Mouse (Mus musculus) mouse embryonic stem cell (cell line): ENCODE data around the gene Aaas.
"Not testable (repeated sequence)": the region's sequence is repeated elsewhere in the genome, so short reads cannot be mapped to it uniquely, and the experiment has no call there.

Experiments
- in situ Hi-C, 2 experiments: fragments of 300-500 bp; cut with MboI; formaldehyde crosslinking; loops; 1 replicate in 1 of 2; 3 replicates in 1 of 2; pipeline ENCODE4 v1.14.3; 2019 to 2020; ENCODE audit warnings: low sequenced_read_pairs in 2 of 2, low pct_unique_long_range_greater_than_20kb in 1 of 2, mixed read lengths in 1 of 2; ENCODE audit not compliant: unreplicated experiment in 1 of 2

Gene Aaas

DNA sequence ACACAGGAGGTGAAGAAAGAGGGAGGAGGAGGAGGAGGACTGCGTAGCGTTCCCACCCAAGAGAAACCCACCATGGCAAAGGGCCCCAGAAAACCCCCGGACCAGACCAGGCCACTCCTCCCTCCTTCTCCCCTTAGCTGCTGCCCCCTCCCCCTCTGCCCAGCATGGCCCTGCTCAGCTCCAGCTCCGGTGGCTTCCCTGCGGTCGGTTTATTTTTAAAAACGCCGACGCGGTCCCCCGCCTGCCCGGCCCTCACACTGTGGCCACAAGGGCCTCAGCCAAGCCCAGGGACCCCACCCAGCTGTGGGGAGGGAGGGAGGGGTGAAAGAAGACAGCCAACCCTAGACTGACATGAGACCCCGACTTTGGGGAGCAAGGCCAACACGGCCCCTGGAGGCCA, 12.1 kb upstream of the Aaas start:
- in situ Hi-C loops: no loop called here

DNA sequence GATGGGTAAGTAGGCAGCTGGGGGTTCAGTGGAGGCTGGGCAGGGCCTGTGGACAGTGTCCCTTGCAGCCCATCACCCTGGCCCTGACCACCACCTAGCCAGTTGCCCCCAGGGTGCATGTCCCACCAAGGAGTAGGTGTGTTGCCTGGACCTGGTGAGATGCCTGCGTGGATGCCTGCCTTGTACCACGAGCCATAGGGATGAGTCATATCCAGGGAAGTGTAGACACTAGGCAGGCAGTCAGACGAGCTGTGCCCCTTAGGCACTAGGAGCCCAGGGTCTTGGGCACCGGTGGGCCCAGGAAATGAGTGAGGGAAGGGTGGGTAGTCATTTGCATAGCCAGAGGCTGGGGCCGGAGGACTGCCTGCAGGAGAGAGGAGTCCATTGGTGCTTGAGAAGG, 8.3 kb upstream of the Aaas start:
- in situ Hi-C loops: no loop called here

DNA sequence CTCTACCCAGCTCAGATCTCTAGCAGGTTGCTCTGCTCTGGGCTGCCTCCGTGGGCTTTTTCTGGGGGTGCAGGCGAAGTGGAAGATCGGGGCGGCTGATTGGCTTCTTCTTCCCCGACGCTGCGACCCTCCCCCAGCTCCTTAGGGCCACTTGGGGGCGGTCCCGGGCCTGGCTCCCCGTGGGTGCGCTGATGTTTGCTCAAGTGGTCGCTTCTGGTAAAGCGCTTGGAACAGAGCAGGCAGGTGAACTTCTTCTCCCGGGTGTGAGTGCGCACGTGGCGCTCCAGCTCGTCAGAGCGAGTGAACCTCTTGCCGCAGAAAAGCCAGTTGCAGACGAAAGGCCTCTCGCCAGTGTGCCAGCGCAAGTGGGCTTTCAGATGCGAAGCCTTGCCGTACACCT, 7.6 kb upstream of the Aaas start:
- in situ Hi-C loops: no loop called here

DNA sequence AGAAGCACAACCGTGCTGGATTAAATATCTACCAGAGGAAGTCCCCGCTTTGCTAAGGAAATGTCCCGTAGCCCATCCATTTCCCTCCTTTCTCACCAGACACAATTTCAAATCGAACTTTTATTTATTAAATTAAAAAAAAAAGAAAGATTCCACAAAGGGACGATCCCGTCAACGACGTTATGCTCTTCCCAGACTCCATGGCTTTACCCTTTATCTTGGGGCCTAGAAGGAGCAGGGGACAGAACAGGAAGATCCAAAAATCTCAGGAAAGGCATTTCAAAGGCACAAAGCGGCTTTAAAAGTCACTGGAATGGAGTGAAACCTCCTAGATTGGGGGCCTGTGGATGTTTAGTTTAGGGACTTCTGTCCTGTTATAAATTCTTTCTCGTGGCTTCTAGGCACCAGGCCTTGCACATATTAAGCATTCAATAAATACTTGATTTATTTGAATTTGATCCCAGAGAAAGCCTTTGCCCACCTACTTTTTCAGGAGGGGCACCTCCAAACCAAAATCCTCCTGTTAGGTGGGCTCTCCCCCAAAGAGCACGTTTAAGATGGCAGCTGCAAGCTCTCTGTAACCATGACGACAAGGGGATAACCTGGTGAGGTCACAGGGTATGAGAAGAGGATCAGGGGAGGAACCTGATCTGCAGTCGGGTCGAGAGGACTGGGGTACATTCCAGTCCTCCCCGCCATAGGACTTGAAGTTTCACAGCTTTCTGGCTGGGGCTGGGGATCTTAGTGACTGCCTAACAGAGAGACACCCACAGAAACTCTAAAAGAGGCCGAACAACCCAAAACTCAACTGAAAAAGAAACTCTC, 6.1 kb upstream of the Aaas start:
- in situ Hi-C loops: no loop called here

GRCm38 (mm10) chr15:102355871-102356441, 5.4 kb upstream of the Aaas start:
- in situ Hi-C loops: no loop called here

DNA sequence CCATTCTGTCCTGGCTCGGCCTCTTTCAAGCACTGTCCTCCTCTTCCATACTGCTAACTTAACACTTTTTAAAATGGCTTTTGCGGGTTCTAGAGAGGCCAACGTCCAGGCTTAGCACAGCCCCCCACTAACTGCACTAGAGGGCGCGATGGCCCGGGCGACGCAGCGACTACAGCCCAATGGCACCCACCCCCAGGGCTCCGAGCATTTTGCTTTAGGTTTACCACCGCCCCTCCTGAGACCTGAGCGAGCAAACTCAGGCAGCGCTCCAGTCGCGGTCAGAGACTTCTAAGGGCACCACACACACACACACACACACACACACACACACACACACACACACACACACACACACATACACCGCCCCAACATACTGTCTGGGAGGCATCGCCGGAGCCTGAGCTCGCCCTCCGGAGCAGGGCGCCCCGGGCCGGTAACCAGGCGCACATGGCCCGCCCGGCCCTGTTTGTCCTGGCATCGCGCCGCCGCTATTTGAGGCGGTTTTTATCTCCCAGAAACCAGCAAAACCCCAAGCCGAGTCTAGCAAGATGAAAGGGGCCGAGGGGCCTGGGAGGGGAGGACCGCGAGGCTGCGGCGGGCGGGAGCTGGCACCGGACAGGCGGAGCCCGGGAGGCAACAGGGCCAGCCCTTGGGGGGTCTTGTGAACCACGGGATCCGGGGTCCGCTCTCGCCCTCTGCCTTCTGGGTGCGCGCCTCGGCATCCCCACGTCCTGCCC, 4.7 kb upstream of the Aaas start:
- in situ Hi-C loops: no loop called here

- in situ Hi-C loops: no loop called here
These were observed 3.4 kb upstream of the Aaas start for GRCm38 (mm10) chr15:102353986-102354385.

DNA sequence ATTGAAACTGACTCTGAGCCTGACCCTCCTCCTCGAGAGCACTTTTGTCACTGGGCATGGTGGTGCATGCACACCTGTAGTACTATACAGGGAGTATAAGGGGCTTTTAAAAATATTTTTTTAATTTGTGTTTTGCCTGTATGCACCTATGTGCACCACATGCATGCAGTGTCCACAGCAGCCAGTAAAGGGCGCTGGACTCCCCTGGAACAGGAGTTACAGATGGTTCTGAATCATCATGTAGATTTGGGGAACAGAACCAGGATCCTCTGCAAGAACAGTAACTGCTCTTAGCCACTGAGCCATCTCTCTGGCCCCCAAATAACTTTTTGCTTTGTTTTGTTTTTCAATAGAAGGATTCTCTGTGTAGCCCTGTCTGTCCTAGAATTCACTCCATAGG, 1.6 kb upstream of the Aaas start:
- in situ Hi-C loops: no loop called here

- in situ Hi-C loops: no loop called here
These were observed 346 bp upstream of the Aaas start for GRCm38 (mm10) chr15:102350942-102351291.

DNA sequence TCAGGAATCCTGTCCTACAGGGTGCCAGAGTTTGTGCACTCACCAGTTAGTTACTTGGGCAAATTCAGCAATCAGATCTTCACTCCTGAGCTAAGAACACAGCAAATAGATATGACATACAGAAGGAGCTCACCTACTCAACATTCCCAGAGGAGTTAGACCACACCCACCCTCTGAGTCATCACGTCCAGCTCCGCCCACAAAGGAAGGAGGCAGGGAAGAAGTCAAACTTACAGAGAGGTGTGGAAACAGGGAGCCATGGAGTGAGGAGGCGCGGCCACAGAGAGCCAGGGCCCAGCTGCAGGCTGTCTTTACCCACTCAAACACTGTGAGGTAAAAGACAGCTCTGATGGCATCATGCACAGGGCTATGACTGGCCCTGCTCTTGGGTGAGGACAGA, 4.1 kb downstream of the Aaas start:
- in situ Hi-C loops: no loop called here

DNA sequence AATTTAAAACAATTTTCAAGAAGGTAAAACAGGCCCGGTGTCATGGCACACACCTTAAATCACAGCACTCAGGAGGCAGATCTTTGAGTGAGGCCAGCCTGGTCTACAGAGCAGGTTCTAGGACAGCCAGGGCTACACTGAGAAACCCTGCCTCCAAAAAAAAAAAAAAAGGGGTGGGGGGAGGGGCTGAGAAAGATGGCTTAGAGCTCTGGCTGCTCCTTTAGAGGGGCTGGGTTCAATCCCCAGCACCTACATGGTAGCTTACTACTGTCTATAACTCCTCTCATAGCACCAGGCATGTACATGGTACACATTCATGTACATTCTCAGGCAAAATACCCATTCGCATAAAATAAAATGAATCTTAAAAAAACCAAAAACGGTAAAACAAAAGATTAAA, 6.1 kb downstream of the Aaas start:
- in situ Hi-C loops: no loop called here

GRCm38 (mm10) chr15:102341580-102341979, 9.0 kb downstream of the Aaas start:
- in situ Hi-C loops: no loop called here

- in situ Hi-C loops: no loop called here
These were observed 11.0 kb downstream of the Aaas start for GRCm38 (mm10) chr15:102339612-102340011.

DNA sequence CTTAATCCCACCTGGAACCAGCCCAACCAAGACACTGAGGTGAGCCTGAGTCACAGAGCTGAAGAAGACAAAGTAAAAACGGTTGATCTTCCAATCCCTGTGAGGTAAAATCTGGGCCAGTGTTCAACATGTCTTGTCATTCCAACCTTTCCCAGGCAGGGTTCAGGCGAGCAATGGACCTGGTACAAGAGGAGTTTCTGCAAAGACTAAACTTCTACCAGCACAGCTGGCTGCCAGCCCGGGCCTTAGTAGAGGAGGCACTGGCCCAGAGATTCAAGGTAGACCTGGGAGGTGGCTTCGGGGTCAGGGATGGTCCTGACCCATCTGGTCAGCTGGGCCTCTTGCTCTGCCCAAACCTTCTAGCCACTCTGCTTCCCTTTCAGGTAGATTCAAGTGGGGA, 13.6 kb downstream of the Aaas start:
- in situ Hi-C loops: no loop called here

DNA sequence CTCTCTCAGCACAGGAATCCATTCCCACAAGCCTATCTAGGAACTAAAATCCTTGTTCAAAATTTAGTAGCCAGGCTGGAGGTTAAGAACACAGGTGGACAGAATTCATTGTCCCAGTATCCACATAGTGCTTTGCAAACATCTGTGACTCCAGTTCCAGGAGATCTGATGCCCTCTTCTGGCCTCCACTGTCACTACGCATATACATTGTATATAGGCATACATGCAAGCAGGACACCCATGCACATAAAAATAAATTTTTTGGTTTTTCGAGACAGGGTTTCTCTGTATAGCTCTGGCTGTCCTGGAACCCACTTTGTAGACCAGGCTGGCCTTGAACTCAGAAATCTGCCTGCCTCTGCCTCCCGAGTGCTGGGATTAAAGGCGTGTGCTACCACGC, 14.6 kb downstream of the Aaas start:
- in situ Hi-C loops: not testable (repeated sequence)

DNA sequence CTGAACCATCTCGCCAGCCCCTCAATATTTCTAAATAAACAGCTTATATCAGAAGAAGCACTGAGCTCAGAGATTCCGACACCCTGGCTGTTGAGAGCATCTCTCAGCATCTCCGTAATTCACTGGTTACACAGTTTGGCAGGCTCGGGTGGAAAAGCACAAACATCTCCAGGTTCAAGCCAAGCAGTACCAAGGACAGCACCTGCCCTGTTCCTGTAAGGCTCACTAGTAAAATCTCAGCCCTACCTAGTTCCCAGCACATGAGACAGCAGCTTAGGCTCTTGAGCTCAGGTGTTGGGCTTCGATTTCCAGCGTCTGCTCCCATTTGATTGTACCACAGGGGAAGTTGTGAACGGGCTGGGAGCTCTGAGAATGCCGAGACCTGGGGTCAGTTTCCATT, 15.3 kb downstream of the Aaas start:
- in situ Hi-C loops: no loop called here

DNA sequence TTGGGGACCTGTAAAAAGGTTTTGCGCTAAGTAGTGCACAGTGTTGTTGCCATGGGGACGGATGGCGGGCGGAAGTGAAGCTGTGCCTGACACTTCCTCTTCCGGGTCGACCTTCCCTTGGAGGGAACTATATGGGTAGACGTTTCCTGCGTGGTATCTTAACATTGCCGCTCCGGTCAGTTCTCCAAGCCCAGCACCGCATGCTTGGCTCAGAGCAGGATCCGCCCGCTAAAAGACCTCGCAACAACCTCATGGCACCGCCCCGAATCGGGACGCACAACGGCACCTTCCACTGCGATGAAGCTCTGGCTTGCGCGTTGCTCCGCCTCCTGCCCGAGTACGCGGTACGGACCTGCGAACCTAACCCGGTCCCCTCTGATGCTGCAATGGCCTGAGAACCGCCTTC, 19.0 kb downstream of the Aaas start, which contains the start of gene Myg1:
Myg1 (plus strand) TSS at position 100 of the 406 bp plus-strand sequence.
- in situ Hi-C loops: no loop called here

- in situ Hi-C loops: no loop called here
These were observed 23.7 kb downstream of the Aaas start for GRCm38 (mm10) chr15:102326892-102327291.

DNA sequence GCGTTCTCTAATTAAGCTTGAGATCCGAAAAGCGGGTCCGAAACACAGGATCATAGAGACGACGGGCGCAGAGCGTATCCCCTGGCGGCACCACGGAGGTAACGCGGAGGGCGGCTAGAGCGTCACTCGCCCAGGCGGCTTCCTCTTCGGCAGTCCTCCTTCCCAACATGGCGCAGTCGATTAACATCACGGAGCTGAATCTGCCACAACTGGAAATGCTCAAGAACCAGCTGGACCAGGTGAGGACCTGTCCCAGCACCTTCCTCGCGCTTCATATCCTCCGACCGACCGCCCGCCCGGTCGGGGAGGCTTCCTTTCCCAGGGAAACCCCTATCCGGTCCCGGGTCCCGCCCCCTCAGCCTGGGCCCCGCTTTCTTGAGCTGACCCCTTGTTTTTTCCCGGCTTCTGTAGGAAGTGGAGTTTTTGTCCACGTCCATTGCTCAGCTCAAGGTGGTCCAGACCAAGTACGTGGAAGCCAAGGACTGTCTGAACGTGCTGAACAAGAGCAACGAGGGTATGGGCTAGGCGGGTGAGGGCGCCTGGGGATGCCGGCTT, 24.5 kb downstream of the Aaas start, which contains the start of gene Pfdn5:
Pfdn5 (plus strand) TSS at position 95 of the 555 bp plus-strand sequence.
- in situ Hi-C loops: no loop called here
